Mouse (Mus musculus) lung, postnatal 36 days (tissue): ENCODE data around the gene Letm1.

ENCODE experiments used
- DNase-seq: peaks from one replicate; pipeline ENCODE4 v3.0.0; 2022; ENCODE audit warnings: mixed read lengths

The Letm1 gene

GRCm38 (mm10) chr5:33782345-33782998 lies at the start of gene Letm1:
TSS of gene Letm1 (minus strand) at chr5:33782817.
- peak; percentile 98 for DNase-seq

- peak; percentile 42 for DNase-seq
Observed at GRCm38 (mm10) chr5:33830832-33831231, 48.2 kb upstream of the Letm1 start.

GRCm38 (mm10) chr5:33829958-33830357 lies 47.3 kb upstream of the Letm1 start:
- DNase-seq, result no peak

- no peak for DNase-seq
Observed at GRCm38 (mm10) chr5:33828107-33828506, 45.5 kb upstream of the Letm1 start.

GRCm38 (mm10) chr5:33826001-33826400 lies 43.4 kb upstream of the Letm1 start:
- no peak for DNase-seq

- no peak for DNase-seq
Observed at GRCm38 (mm10) chr5:33822456-33822855, 39.8 kb upstream of the Letm1 start.

- no peak for DNase-seq
Observed at GRCm38 (mm10) chr5:33821901-33822427, 39.3 kb upstream of the Letm1 start.

- DNase-seq, result peak; percentile 60
Observed at GRCm38 (mm10) chr5:33820733-33821621, 38.4 kb upstream of the Letm1 start.

- peak; percentile 87 for DNase-seq
Observed at GRCm38 (mm10) chr5:33819876-33820732, 37.5 kb upstream of the Letm1 start, which contains the start of gene Nsd2. TSS of gene Nsd2 (plus strand) at chr5:33820725.

- no peak for DNase-seq
Observed at GRCm38 (mm10) chr5:33819141-33819875, 36.7 kb upstream of the Letm1 start.

GRCm38 (mm10) chr5:33818104-33818503 lies 35.5 kb upstream of the Letm1 start:
- no peak for DNase-seq

- no peak for DNase-seq
Observed at GRCm38 (mm10) chr5:33816008-33816725, 33.5 kb upstream of the Letm1 start.

- no peak for DNase-seq
Observed at GRCm38 (mm10) chr5:33811519-33811918, 28.9 kb upstream of the Letm1 start.

GRCm38 (mm10) chr5:33803337-33803736 lies 20.7 kb upstream of the Letm1 start:
- no peak for DNase-seq

GRCm38 (mm10) chr5:33791912-33792643 lies 9.5 kb upstream of the Letm1 start:
- peak; percentile 11 for DNase-seq

- DNase-seq, result no peak
Observed at GRCm38 (mm10) chr5:33782999-33783390, 378 bp upstream of the Letm1 start.

GRCm38 (mm10) chr5:33781964-33782344 lies 663 bp downstream of the Letm1 start:
- DNase-seq, result no peak

GRCm38 (mm10) chr5:33777195-33777594 lies 5.4 kb downstream of the Letm1 start:
- no peak for DNase-seq

GRCm38 (mm10) chr5:33743481-33743880 lies 39.1 kb downstream of the Letm1 start:
- DNase-seq, result no peak

GRCm38 (mm10) chr5:33740548-33740947 lies 42.1 kb downstream of the Letm1 start:
- DNase-seq, result no peak

GRCm38 (mm10) chr5:33738341-33738740 lies 44.3 kb downstream of the Letm1 start:
- no peak for DNase-seq
